Mouse (Mus musculus) kidney, adult 9 months (tissue): Measurements from ENCODE around the gene E130311K13Rik.
A peak's percentile ranks its signal among the peaks of the same experiment; 100 is the strongest.

ENCODE experiments used
- DNase-seq: peaks from one replicate; pipeline ENCODE4 v3.0.0; 2022

The E130311K13Rik gene

DNA sequence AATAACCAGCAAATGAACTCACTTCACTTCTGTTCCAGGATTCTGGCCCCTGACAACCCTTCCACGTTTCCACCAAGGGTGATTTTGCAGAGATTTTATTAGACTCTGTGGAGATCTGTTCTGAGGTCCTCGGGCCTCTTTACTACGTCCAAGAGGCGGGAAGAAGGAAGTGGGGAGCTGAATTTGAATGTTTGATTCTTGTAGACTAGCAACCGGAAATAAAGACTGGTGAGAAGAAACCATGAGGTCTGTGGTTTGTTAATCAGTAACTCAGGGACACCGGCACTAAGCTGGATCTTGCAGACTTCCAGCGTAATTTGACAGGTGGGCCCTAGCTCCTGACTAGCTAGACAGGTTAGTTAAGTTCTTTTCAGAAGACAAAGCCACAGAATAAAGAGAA lies 35.6 kb downstream of the E130311K13Rik start:
- peak; percentile 74 for DNase-seq

DNA sequence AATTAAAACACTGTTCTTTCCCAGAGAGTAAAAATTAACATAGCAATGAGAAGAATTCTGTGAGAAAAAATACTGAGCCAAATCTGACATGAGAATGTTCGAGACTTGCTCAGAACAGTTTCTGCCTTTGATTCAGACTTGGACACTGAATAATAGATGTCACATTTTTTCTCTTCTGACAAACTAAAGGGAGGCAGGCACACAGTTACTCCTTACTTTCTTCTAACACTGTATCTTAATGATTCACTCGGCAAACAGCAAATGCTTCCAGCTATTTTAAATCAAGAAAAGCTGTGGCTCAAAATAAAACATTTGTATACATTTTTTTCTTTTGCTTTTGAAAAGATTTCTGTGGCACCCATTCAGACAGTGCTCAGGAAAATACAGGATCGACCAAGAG lies 37.1 kb downstream of the E130311K13Rik start:
- no peak for DNase-seq

DNA sequence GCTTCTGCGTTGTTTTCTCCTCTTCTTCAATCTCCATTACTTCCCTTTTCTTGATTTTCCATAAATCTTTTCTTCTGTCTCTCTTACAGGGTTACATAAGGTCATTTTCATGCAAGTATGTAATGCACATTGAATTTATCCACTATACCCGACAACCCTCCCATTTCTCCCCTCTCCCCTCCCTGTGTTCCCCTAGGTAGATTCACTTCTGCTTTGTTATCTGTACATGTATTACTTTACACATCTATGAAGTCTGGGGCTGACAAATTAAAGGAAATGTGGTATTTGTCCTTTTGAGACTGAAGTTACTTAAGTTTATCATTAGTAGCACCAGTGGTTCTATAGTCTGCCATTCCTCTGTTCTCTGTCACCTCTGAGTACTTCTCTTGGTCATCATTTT lies 48.2 kb downstream of the E130311K13Rik start:
- no peak for DNase-seq

DNA sequence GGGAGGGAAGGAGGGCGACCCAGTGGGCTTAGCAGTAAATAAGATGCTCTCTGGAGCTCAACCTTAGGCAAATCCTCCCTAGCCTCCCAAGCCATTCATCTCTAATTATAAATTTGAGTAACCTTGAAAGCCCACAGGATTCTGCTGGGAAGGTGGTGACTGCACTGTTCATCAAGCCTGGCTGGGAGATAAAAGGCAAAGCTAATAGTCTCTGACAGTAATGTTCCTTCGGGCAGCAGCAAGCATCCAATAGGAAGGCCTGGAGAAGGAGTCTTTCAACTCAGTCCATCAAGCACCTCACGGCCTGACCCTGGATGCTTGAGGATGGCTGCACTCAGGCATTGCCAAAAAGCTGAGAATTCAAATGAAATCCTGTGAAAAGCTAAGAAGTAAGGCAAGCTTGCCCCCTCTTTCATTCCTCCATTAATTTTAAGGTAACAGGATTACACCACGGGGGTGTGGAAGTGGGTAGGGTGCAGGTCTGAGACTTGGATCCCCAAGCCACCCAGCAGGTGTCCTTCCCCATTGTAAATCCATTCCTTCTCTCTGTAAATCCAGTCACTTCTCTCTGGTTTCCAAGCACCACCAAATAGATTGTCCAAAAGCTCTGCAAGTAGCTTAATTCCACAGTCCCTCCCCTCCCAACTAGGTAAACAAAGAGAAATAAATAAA lies 50.1 kb downstream of the E130311K13Rik start:
- no peak for DNase-seq

DNA sequence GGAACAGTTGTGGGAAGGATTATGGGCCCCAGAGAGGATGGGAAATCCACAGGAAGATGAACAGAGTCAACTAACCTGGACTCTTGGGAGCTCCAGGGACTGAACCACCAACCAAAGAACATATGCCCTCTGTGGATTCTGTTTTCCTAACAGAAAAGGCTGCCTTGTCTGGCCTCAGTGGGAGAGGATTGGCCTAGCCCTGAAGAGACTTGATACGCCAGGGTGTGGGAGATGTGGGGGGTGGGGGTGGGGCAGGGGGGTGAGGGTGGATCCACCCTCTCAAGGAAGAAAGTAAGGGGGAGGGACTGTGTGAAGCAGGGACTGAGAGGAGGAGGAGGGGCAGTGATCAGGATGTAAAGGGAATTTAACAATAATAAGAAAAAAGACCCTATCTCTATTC lies 56.5 kb downstream of the E130311K13Rik start:
- no peak for DNase-seq

DNA sequence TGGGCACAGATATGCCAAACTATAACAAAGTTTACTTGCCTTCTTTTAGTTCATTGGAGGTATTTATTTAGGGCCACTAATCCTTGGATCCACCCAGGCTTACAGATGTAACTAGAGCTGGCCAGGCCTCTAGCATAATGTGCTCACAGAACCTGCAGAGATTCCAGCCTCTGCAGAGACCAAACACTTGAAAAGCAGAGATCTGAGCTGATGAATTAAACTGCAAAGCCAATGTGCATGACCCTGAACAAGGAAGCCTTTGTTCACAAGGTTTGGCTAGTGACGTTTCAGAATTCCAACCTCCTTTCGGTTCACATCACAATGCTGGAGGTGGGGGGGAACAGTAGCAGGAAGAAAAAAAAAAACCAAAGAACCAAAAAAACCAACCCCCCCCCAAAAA lies 58.0 kb downstream of the E130311K13Rik start:
- DNase-seq: no peak

DNA sequence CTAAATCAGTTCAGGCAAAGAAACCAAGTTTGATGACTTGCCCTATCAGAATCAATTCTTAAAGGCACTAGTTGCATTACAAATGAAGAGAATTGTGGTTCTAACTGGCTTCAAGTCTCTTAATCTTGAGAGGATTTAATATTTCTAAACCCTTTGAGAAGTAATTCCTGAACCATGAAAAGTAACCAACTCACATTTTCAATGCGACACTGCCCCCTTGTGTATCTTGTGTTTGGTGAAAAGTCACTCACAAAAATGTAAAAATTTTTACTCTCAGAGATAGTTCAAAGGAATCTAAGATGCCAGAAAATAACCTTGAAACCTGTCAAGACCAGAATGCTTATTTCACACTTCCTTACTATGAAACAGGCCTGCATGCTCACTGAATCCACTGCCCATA lies 61.0 kb downstream of the E130311K13Rik start:
- peak; percentile 58 for DNase-seq

DNA sequence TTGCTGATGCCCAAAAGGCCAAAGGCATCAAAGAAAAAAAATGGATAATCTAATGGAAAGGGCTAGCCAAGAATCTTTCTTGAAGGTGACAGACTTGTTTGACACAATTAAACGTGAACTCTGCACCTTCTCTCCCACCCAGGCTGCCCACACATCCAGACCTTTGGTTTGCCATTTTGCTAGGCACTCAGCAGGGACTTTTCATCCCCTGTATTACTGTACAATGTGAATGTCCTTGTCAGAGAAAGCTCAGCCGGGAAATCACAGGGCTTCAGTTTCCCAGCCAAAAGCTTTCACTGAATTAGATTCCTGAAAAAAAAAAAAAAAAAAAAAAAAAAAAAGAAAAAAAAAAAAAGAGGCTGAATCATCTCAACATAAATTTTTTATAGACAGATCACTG lies 64.2 kb downstream of the E130311K13Rik start:
- DNase-seq: no peak
